Mouse (Mus musculus) CH12.LX (cell line): ENCODE measurements around the gene Gm10031.

ENCODE experiments used
- EP300 ChIP-seq: IDR thresholded peaks from 2 replicates; pipeline ENCODE4 v1.6.1; 2011; ENCODE audit warnings: low read length, improper control_type of control experiment
- JUND ChIP-seq: conservative IDR thresholded peaks from 2 replicates; pipeline ENCODE4 v1.6.1; 2011; ENCODE audit warnings: low read depth, low read length, improper control_type of control experiment
- TBP ChIP-seq: conservative IDR thresholded peaks from 2 replicates; pipeline ENCODE4 v1.6.1; 2011; ENCODE audit warnings: low read depth, low read length, improper control_type of control experiment

- TF ChIP-seq TBP (no peak), JUND (no peak), EP300 (no peak)
These were observed 35.8 kb downstream of the Gm10031 start for GRCm38 (mm10) chr1:156559641-156560020.
